Mouse (Mus musculus): Measurements from ENCODE around the gene Dld. TPM values are rescaled to one million over a fixed set of nuclear protein-coding genes. Genes with fewer than 3 reads are reported as not detected.

Gene Dld
- total and polyA plus RNA-seq, 3 experiments: 61.2 to 109 (median 79.8) TPM

DNA sequence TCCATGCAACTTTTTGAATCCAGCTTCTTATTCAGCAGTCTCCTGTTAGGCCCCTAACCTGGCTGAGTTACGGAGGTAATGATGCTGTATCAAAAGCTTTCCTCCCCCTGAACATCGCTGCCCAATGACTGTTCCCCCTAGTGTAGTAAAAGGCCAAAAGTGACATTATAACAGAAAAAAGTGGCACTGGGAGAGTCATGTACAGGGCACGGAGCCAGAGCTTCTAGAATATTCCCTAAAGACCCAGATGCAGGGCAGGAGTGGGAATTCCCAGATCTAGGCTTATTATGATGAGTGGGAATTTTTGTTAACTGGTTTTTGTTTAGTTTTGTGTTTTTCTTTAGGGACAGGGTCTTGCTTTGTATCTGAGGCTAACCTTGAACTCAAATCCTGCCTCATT lies 52.1 kb downstream of the Dld start:
- no peaks in the 10 kb centered on the region for H3K9me3 ChIP-seq (replicated peaks; ENCODE audit: low read length)
- TF ChIP-seq RAD21 (IDR thresholded peaks at IDR 0.05; ENCODE audit: low read depth, low read length) (no peak), NRF1 (IDR thresholded peaks at IDR 0.05; ENCODE audit: low read depth, low read length) (no peak), USF1 (IDR thresholded peaks at IDR 0.05; ENCODE audit: low read depth, low read length) (no peak), UBTF (IDR thresholded peaks at IDR 0.05; ENCODE audit: low read depth, low read length) (no peak), ELF1 (IDR thresholded peaks at IDR 0.05; ENCODE audit: low read depth, low read length) (no peak), TCF12 (IDR thresholded peaks at IDR 0.05; ENCODE audit: low read depth, low read length) (no peak), CHD2 (IDR thresholded peaks at IDR 0.05; ENCODE audit: low read length) (no peak), ZC3H11A (IDR thresholded peaks at IDR 0.05; ENCODE audit: low read depth, low read length) (no peak), MAX (IDR thresholded peaks at IDR 0.05; ENCODE audit: low read length) (no peak), NELFE (IDR thresholded peaks at IDR 0.05; ENCODE audit: low read depth, low read length) (no peak), USF2 (conservative IDR thresholded peaks at IDR 0.05; ENCODE audit: low read depth, low read length) (no peak), RCOR1 (conservative IDR thresholded peaks at IDR 0.05; ENCODE audit: low read depth, low read length) (no peak), PAX5 (IDR thresholded peaks at IDR 0.05; ENCODE audit: low read length) (no peak), MAZ (IDR thresholded peaks at IDR 0.05; ENCODE audit: low read depth, low read length) (no peak), BHLHE40 (IDR thresholded peaks at IDR 0.05; ENCODE audit: low read depth, low read length) (no peak), ETS1 (conservative IDR thresholded peaks at IDR 0.05; ENCODE audit: low read depth, low read length) (no peak), EP300 (IDR thresholded peaks at IDR 0.05; ENCODE audit: low read length) (no peak), POLR2A (IDR thresholded peaks at IDR 0.05; ENCODE audit: low read depth, low read length) (no peak), MYC (IDR thresholded peaks at IDR 0.05; ENCODE audit: low read depth, low read length) (no peak)
- DNase-seq (ENCODE audit: extremely low read depth): no peak
- H3K4me3 ChIP-seq (replicated peaks in 1 of 3; ENCODE audit: low read depth in 2 of 3, low read length in 2 of 3, poor library complexity in 1 of 3): no peak overlapping the region
- H3K27ac ChIP-seq (ENCODE audit: insufficient read depth, low read depth): no peak overlapping the region
- no peaks in the 10 kb centered on the region for H3K79me2 ChIP-seq (replicated peaks; ENCODE audit: control insufficient read depth, extremely low read depth, insufficient read depth, poor library complexity, severe bottlenecking)
- dilution Hi-C loops (cut with MboI; ENCODE audit: extremely low pct_ligation_motif_present, extremely low pct_unique_long_range_greater_than_20kb, low sequenced_read_pairs) (no loop called here), in situ Hi-C loops (cut with MboI; ENCODE audit: low pct_ligation_motif_present, low pct_unique_long_range_greater_than_20kb, low sequenced_read_pairs) (no loop called here)
- no peaks in the 10 kb centered on the region for H3K27me3 ChIP-seq (replicated peaks)
- H3K9ac ChIP-seq (ENCODE audit: insufficient read depth, low read depth): no peak overlapping the region
- peaks cover 0 to 3% of the 10 kb centered on the region in 2 experiments; a peak in 2 of 4 replicates for H3K4me1 ChIP-seq (ENCODE audit: control insufficient read depth in 1 of 2, insufficient read depth in 2 of 2)
- H3K36me3 ChIP-seq (replicated peaks in 1 of 2; ENCODE audit: control insufficient read depth in 1 of 2, insufficient read depth in 1 of 2, low read length in 1 of 2): no peaks in the 10 kb centered on the region
- H3K4me2 ChIP-seq (ENCODE audit: insufficient read depth, low read depth, poor library complexity, severe bottlenecking): no peak overlapping the region

DNA sequence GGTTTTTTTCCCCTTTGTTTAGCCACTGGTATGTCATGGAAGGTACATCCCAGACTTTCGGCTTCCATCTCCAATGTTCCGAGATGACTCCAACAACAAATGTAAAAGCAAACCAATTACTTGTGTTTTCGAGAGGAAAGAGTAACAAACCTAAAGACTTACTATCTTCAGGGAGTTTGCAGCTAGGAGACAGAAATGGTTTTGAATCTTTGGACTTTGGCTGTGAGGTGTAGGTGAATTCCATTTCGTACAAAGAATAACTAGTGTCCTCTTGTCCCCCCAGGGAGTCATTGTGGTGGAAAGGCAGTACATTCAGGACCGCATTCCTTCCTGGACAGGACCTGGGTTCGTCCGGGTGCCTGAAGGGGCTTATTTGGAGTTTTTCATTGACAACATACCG lies 52.7 kb downstream of the Dld start:
- dilution Hi-C loops (cut with MboI; ENCODE audit: extremely low pct_ligation_motif_present, extremely low pct_unique_long_range_greater_than_20kb, low sequenced_read_pairs) (no loop called here), in situ Hi-C loops (cut with MboI; ENCODE audit: low pct_ligation_motif_present, low pct_unique_long_range_greater_than_20kb, low sequenced_read_pairs) (no loop called here)
- H3K79me2 ChIP-seq (replicated peaks; ENCODE audit: control insufficient read depth, extremely low read depth, insufficient read depth, poor library complexity, severe bottlenecking): no peaks in the 10 kb centered on the region

More for the DNA sequence above, 52.7 kb downstream of the Dld start:
- DNase-seq (ENCODE audit: extremely low read depth): no peak
- no peaks in the 10 kb centered on the region for H3K27me3 ChIP-seq (replicated peaks)
- no peaks in the 10 kb centered on the region for H3K36me3 ChIP-seq (replicated peaks in 1 of 2; ENCODE audit: control insufficient read depth in 1 of 2, insufficient read depth in 1 of 2, low read length in 1 of 2)
- no peak overlapping the region for H3K9ac ChIP-seq (ENCODE audit: insufficient read depth, low read depth)
- H3K4me3 ChIP-seq (replicated peaks in 1 of 3; ENCODE audit: low read depth in 2 of 3, low read length in 2 of 3, poor library complexity in 1 of 3): no peak overlapping the region
- no peak overlapping the region for H3K4me2 ChIP-seq (ENCODE audit: insufficient read depth, low read depth, poor library complexity, severe bottlenecking)
- H3K4me1 ChIP-seq (ENCODE audit: control insufficient read depth in 1 of 2, insufficient read depth in 2 of 2): peaks cover 0 to 3% of the 10 kb centered on the region in 2 experiments; a peak in 2 of 4 replicates
- no peak overlapping the region for H3K27ac ChIP-seq (ENCODE audit: insufficient read depth, low read depth)
- TF ChIP-seq POLR2AphosphoS2 (IDR thresholded peaks at IDR 0.05; ENCODE audit: low read depth, low read length): no peak
- no peak for TF ChIP-seq RCOR1 (conservative IDR thresholded peaks at IDR 0.05; ENCODE audit: low read depth, low read length)
- no peak for TF ChIP-seq JUND (conservative IDR thresholded peaks at IDR 0.05; ENCODE audit: low read depth, low read length)
- TF ChIP-seq ZNF384 (IDR thresholded peaks at IDR 0.05; ENCODE audit: low read depth, low read length): no peak
- no peaks in the 10 kb centered on the region for H3K9me3 ChIP-seq (replicated peaks; ENCODE audit: low read length)

All from CH12.LX (cell line).